Mouse (Mus musculus) left cerebral cortex, adult 11 months (tissue): ENCODE results near the gene Gm20388.
A peak's percentile ranks its signal among the peaks of the same experiment; 100 is the strongest.

Experiments used
- DNase-seq: peaks from one replicate; pipeline ENCODE4 v3.0.0; 2022; ENCODE audit warnings: low spot score

Gene Gm20388

GRCm38 (mm10) chr8:121932026-121932667, 2021.5 kb downstream of the Gm20388 start:
- no peak for DNase-seq

GRCm38 (mm10) chr8:121932668-121933520, 2022.3 kb downstream of the Gm20388 start:
- no peak for DNase-seq

- no peak for DNase-seq
Measured at GRCm38 (mm10) chr8:121934506-121934905, 2023.9 kb downstream of the Gm20388 start.

GRCm38 (mm10) chr8:121934923-121935322, 2024.3 kb downstream of the Gm20388 start:
- DNase-seq = no peak

- no peak for DNase-seq
Measured at GRCm38 (mm10) chr8:121935341-121936294, 2025.0 kb downstream of the Gm20388 start.

GRCm38 (mm10) chr8:121936391-121936790, 2025.8 kb downstream of the Gm20388 start:
- DNase-seq = no peak

- no peak for DNase-seq
Measured at GRCm38 (mm10) chr8:121938732-121939131, 2028.1 kb downstream of the Gm20388 start.

- no peak for DNase-seq
Measured at GRCm38 (mm10) chr8:121943057-121943540, 2032.5 kb downstream of the Gm20388 start.

GRCm38 (mm10) chr8:121943716-121944115, 2033.1 kb downstream of the Gm20388 start:
- DNase-seq = no peak

- no peak for DNase-seq
Measured at GRCm38 (mm10) chr8:121944831-121945230, 2034.2 kb downstream of the Gm20388 start, which contains the start of gene Car5a. Gene Car5a, minus strand, starts transcription at chr8:121944904.

- no peak for DNase-seq
Measured at GRCm38 (mm10) chr8:121946351-121946750, 2035.7 kb downstream of the Gm20388 start.

- no peak for DNase-seq
Measured at GRCm38 (mm10) chr8:121947047-121947752, 2036.6 kb downstream of the Gm20388 start.

- peak; percentile 69 for DNase-seq
Measured at GRCm38 (mm10) chr8:121947753-121948141, 2037.1 kb downstream of the Gm20388 start.

GRCm38 (mm10) chr8:121948321-121949145, 2037.9 kb downstream of the Gm20388 start:
- no peak for DNase-seq

GRCm38 (mm10) chr8:121949222-121949800, 2038.7 kb downstream of the Gm20388 start, which contains the start of gene Banp:
Gene Banp, plus strand, starts transcription at chr8:121949750.
- DNase-seq = no peak

GRCm38 (mm10) chr8:121949941-121950748, 2039.5 kb downstream of the Gm20388 start:
- peak; percentile 98 for DNase-seq

- DNase-seq = no peak
Measured at GRCm38 (mm10) chr8:121950749-121951655, 2040.4 kb downstream of the Gm20388 start.

- no peak for DNase-seq
Measured at GRCm38 (mm10) chr8:121951656-121952009, 2041.0 kb downstream of the Gm20388 start.
